Mouse (Mus musculus) midbrain, embryonic 16.5 days (tissue): ENCODE measurements around the gene Kdm7a. TPM values are rescaled to one million over a fixed set of nuclear protein-coding genes. Genes with fewer than 3 reads are reported as not detected.

Experiments
- ATAC-seq: fragments of 200-750 bp; cut with Nextera tagmentation; 2 replicates; pipeline ENCODE4 v1.8.0; 2017; ENCODE audit warnings: moderate TSS enrichment
- H3K27ac ChIP-seq: fragments of 300-500 bp; sonication (generic); 2 replicates; pipeline ENCODE4 v1.5.1; 2014; ENCODE audit warnings: mild to moderate bottlenecking, low read length, mixed read lengths
- H3K27me3 ChIP-seq: fragments of 300-500 bp; sonication (generic); 2 replicates; pipeline ENCODE4 v1.6.1; 2014; ENCODE audit warnings: low read depth, low read length, mixed read lengths; ENCODE audit not compliant: control insufficient read depth, insufficient read depth
- H3K36me3 ChIP-seq: fragments of 300-500 bp; sonication (generic); 2 replicates; pipeline ENCODE4 v1.6.1; 2014; ENCODE audit warnings: mild to moderate bottlenecking, low read length, moderate library complexity, mixed read lengths; ENCODE audit not compliant: control insufficient read depth, insufficient read depth
- H3K4me1 ChIP-seq: fragments of 300-500 bp; sonication (generic); 2 replicates; pipeline ENCODE4 v1.6.1; 2014; ENCODE audit warnings: mild to moderate bottlenecking, low read length, mixed read lengths; ENCODE audit not compliant: control insufficient read depth, insufficient read depth
- H3K4me2 ChIP-seq: fragments of 300-500 bp; sonication (generic); 2 replicates; pipeline ENCODE4 v1.6.1; 2014; ENCODE audit warnings: mild to moderate bottlenecking, low read length, mixed read lengths
- H3K4me3 ChIP-seq: fragments of 300-500 bp; sonication (generic); 2 replicates; pipeline ENCODE4 v1.5.1; 2014; ENCODE audit warnings: low read depth, mild to moderate bottlenecking, low read length, moderate library complexity, mixed read lengths
- H3K9ac ChIP-seq: fragments of 300-500 bp; sonication (generic); 2 replicates; pipeline ENCODE4 v1.6.1; 2014; ENCODE audit warnings: low read depth, low read length, mixed read lengths
- H3K9me3 ChIP-seq: fragments of 300-500 bp; sonication (generic); replicated peaks from 2 replicates; pipeline ENCODE4 v1.6.1; 2014; ENCODE audit warnings: mild to moderate bottlenecking, low read length, mixed read lengths; ENCODE audit not compliant: control insufficient read depth, poor library complexity, severe bottlenecking
- WGBS: fragments of 180-500 bp; shearing (Covaris S2); extraction: QIAGEN DNeasy Blood & Tissue Kit; methylation state at CpG from one replicate; pipeline ENCODE4 v1.1.7; 2014; 5-methylcytosine and 5-hydroxymethylcytosine counted together
- polyA plus RNA-seq: library from polyadenylated mRNA; unstranded; fragments of >200 nt; fragmentation: Nextera tagmentation; extraction: Ambion mirVana; gene quantifications from 2 replicates; pipeline ENCODE4 v1.2.1, GENCODE M21; 2015

Kdm7a gene
- polyA plus RNA-seq, result 4.6 and 5.8 TPM in 2 replicates

GRCm38 (mm10) chr6:39206581-39207461, at the start of gene Kdm7a:
Gene Kdm7a (minus strand): TSS chr6:39206789.
- H3K27ac ChIP-seq, result peak within 1 kb of the TSS; percentile 96
- H3K27me3 ChIP-seq, result no peaks in the 10 kb centered on the region
- WGBS, result under 1% methylated on average over 87 of the region's 124 CpGs
- H3K4me2 ChIP-seq, result peak within 1 kb of the TSS; percentile 68
- H3K4me3 ChIP-seq, result peak within 1 kb of the TSS; percentile 99
- H3K9ac ChIP-seq, result peak within 1 kb of the TSS; percentile 97
- H3K9me3 ChIP-seq, result no peaks in the 10 kb centered on the region
- peak; percentile 89 for ATAC-seq
- H3K36me3 ChIP-seq, result no peaks in the 10 kb centered on the region
- H3K4me1 ChIP-seq, result peaks cover 15% of the 10 kb centered on the region

GRCm38 (mm10) chr6:39255271-39255670, 48.7 kb upstream of the Kdm7a start:
- H3K4me3 ChIP-seq, result no peak overlapping the region
- no peak overlapping the region for H3K27ac ChIP-seq
- H3K9ac ChIP-seq, result no peak overlapping the region
- no peaks in the 10 kb centered on the region for H3K9me3 ChIP-seq
- H3K4me2 ChIP-seq, result no peak overlapping the region
- H3K27me3 ChIP-seq, result no peaks in the 10 kb centered on the region; the same call in 1 of the 2 replicates
- ATAC-seq, result no peak
- no peaks in the 10 kb centered on the region for H3K36me3 ChIP-seq
- peaks cover 7% of the 10 kb centered on the region for H3K4me1 ChIP-seq
- 59% methylated on average over 8 of the region's 8 CpGs for WGBS

- no peaks in the 10 kb centered on the region for H3K27me3 ChIP-seq
- H3K9ac ChIP-seq, result no peak overlapping the region
- no peaks in the 10 kb centered on the region for H3K9me3 ChIP-seq
- WGBS, result 90% methylated on average over 2 of the region's 2 CpGs
- H3K27ac ChIP-seq, result no peak overlapping the region
- ATAC-seq, result no peak
- H3K4me2 ChIP-seq, result no peak overlapping the region
- no peaks in the 10 kb centered on the region for H3K4me1 ChIP-seq
- H3K36me3 ChIP-seq, result no peaks in the 10 kb centered on the region
- H3K4me3 ChIP-seq, result no peak overlapping the region
Observed at GRCm38 (mm10) chr6:39250055-39250454, 43.5 kb upstream of the Kdm7a start.

- Histone ChIP-seq H3K9ac (no peak overlapping the region), H3K27me3 (no peaks in the 10 kb centered on the region), H3K4me1 (no peaks in the 10 kb centered on the region), H3K4me2 (no peak overlapping the region), H3K4me3 (no peak overlapping the region), H3K36me3 (no peaks in the 10 kb centered on the region), H3K9me3 (no peaks in the 10 kb centered on the region), H3K27ac (no peak overlapping the region)
- 61% methylated on average over 16 of the region's 16 CpGs for WGBS
- ATAC-seq, result no peak
Observed at GRCm38 (mm10) chr6:39249176-39249770, 42.7 kb upstream of the Kdm7a start.

- peaks cover 2% of the 10 kb centered on the region; the same call in 1 of the 2 replicates for H3K4me1 ChIP-seq
- no peak for ATAC-seq
- H3K27ac ChIP-seq, result no peak overlapping the region
- no peaks in the 10 kb centered on the region for H3K27me3 ChIP-seq
- H3K9ac ChIP-seq, result no peak overlapping the region
- H3K9me3 ChIP-seq, result no peaks in the 10 kb centered on the region
- no peak overlapping the region for H3K4me3 ChIP-seq
- no peak overlapping the region for H3K4me2 ChIP-seq
- 80% methylated on average over 9 of the region's 9 CpGs for WGBS
- no peaks in the 10 kb centered on the region for H3K36me3 ChIP-seq
Observed at GRCm38 (mm10) chr6:39244066-39244465, 37.5 kb upstream of the Kdm7a start.

GRCm38 (mm10) chr6:39243511-39243961, 36.9 kb upstream of the Kdm7a start:
- ATAC-seq, result no peak
- peaks cover 2% of the 10 kb centered on the region; the same call in 1 of the 2 replicates for H3K4me1 ChIP-seq
- H3K4me3 ChIP-seq, result no peak overlapping the region
- no peaks in the 10 kb centered on the region for H3K36me3 ChIP-seq
- no peak overlapping the region for H3K4me2 ChIP-seq
- no peaks in the 10 kb centered on the region for H3K27me3 ChIP-seq
- no peak overlapping the region; the same call in 1 of the 2 replicates for H3K27ac ChIP-seq
- no peak overlapping the region for H3K9ac ChIP-seq
- 80% methylated on average over 8 of the region's 8 CpGs for WGBS
- H3K9me3 ChIP-seq, result no peaks in the 10 kb centered on the region

GRCm38 (mm10) chr6:39242718-39243471, 36.3 kb upstream of the Kdm7a start:
- no peak overlapping the region for H3K9ac ChIP-seq
- peak; percentile 87 for ATAC-seq
- 43% methylated on average over 8 of the region's 8 CpGs for WGBS
- H3K9me3 ChIP-seq, result no peaks in the 10 kb centered on the region
- H3K27ac ChIP-seq, result peak overlapping the region; percentile 12; the same call in 1 of the 2 replicates
- H3K27me3 ChIP-seq, result no peaks in the 10 kb centered on the region
- H3K36me3 ChIP-seq, result no peaks in the 10 kb centered on the region
- peaks cover 2% of the 10 kb centered on the region; the same call in 1 of the 2 replicates for H3K4me1 ChIP-seq
- H3K4me2 ChIP-seq, result no peak overlapping the region
- no peak overlapping the region for H3K4me3 ChIP-seq

GRCm38 (mm10) chr6:39241421-39241891, 34.9 kb upstream of the Kdm7a start:
- 87% methylated on average over 4 of the region's 4 CpGs for WGBS
- Histone ChIP-seq H3K4me3 (no peak overlapping the region), H3K9me3 (no peaks in the 10 kb centered on the region), H3K4me1 (peaks cover 2% of the 10 kb centered on the region; the same call in 1 of the 2 replicates), H3K27me3 (no peaks in the 10 kb centered on the region), H3K9ac (no peak overlapping the region), H3K36me3 (no peaks in the 10 kb centered on the region), H3K27ac (no peak overlapping the region), H3K4me2 (no peak overlapping the region)
- ATAC-seq, result no peak
